Mouse (Mus musculus): ENCODE data around the gene Snx13. TPM values are rescaled to one million over a fixed set of nuclear protein-coding genes. Genes with fewer than 3 reads are reported as not detected.

Snx13 gene
- polyA plus RNA-seq, 1 experiment from 2014 or later = 31.5 TPM

DNA sequence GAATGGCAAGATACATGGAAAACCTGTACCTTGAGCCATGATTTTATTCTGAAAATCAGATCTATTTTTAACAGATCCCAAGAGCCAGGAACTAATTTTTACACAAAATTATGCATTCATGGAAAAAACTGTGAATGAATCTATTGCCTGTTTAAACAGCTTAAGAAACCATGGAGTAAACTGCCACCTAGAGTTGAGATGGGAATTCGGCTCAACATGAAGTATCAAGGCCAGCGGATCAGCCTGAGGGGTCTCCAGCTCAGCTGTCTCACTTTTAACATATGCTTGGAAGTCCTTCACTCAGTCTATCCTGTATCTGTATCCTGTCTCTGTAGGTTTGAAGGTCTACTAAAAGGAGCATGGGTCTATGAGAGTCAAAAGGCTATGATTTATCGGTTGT lies 30.9 kb upstream of the Snx13 start:
- Histone ChIP-seq H3K4me2 (ENCODE audit: low read depth, low read length) (no peak overlapping the region), H3K27ac (ENCODE audit: low read length) (no peak overlapping the region), H3K9me3 (ENCODE audit: control insufficient read depth, low read length) (no peaks in the 10 kb centered on the region), H3K36me3 (ENCODE audit: control insufficient read depth, insufficient read depth, low read length) (no peaks in the 10 kb centered on the region), H3K27me3 (replicated peaks; ENCODE audit: control insufficient read depth, insufficient read depth, low read length) (no peaks in the 10 kb centered on the region), H3K4me3 (ENCODE audit: low read length) (no peak overlapping the region), H3K4me1 (ENCODE audit: control insufficient read depth, insufficient read depth, low read length) (no peaks in the 10 kb centered on the region), H3K9ac (ENCODE audit: low read depth, low read length) (no peak overlapping the region)
- WGBS = 58% methylated on average over 3 of the region's 3 CpGs
- peak; percentile 26; the same call in 1 of the 2 replicates for ATAC-seq

- H3K27ac ChIP-seq (ENCODE audit: low read length) = peak overlapping the region; percentile 82
- no peak overlapping the region for H3K9ac ChIP-seq (ENCODE audit: low read depth, low read length)
- H3K4me2 ChIP-seq (ENCODE audit: low read depth, low read length) = peak overlapping the region; percentile 11; the same call in 1 of the 2 replicates
- 73% methylated on average over 9 of the region's 9 CpGs for WGBS
- H3K27me3 ChIP-seq (replicated peaks; ENCODE audit: control insufficient read depth, insufficient read depth, low read length) = no peaks in the 10 kb centered on the region
- no peaks in the 10 kb centered on the region for H3K9me3 ChIP-seq (ENCODE audit: control insufficient read depth, low read length)
- no peaks in the 10 kb centered on the region for H3K36me3 ChIP-seq (ENCODE audit: control insufficient read depth, insufficient read depth, low read length)
- peak; percentile 88 for ATAC-seq
- H3K4me3 ChIP-seq (ENCODE audit: low read length) = no peak overlapping the region
- H3K4me1 ChIP-seq (ENCODE audit: control insufficient read depth, insufficient read depth, low read length) = no peaks in the 10 kb centered on the region
These were observed 30.3 kb upstream of the Snx13 start for GRCm38 (mm10) chr12:35016481-35017250.

DNA sequence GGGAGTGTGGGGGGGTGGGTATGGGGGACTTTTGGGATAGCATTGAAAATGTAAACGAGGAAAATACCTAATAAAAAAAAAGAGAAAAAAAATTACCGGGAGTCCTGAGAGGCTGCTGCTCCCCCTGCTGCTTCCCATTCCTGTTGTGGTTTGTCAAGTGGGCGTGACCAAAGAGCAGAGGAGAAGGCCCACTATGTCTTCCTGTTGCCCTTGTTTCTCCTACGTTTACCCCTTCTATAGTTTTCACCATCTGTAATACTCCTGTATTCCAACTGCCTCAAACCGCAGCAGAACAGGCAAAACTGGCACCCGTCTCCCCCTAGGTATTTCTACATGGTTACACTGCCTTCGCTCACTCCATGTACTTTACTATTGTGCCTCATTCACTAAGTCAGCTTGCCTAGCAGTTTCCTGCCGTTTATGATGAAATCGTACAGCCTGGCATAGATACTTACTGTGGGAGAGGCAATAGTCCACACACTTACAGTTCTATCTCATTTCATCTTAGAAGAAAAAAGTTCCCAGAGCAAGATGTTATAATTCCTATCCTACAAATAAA lies 28.2 kb upstream of the Snx13 start:
- H3K27me3 ChIP-seq (replicated peaks; ENCODE audit: control insufficient read depth, insufficient read depth, low read length) = no peaks in the 10 kb centered on the region
- no peak overlapping the region for H3K27ac ChIP-seq (ENCODE audit: low read length)
- no peaks in the 10 kb centered on the region for H3K4me1 ChIP-seq (ENCODE audit: control insufficient read depth, insufficient read depth, low read length)
- H3K36me3 ChIP-seq (ENCODE audit: control insufficient read depth, insufficient read depth, low read length) = no peaks in the 10 kb centered on the region
- no peak overlapping the region for H3K4me3 ChIP-seq (ENCODE audit: low read length)
- ATAC-seq = no peak
- 78% methylated on average over 9 of the region's 9 CpGs for WGBS
- no peaks in the 10 kb centered on the region for H3K9me3 ChIP-seq (ENCODE audit: control insufficient read depth, low read length)
- no peak overlapping the region for H3K4me2 ChIP-seq (ENCODE audit: low read depth, low read length)
- no peak overlapping the region for H3K9ac ChIP-seq (ENCODE audit: low read depth, low read length)

- no peaks in the 10 kb centered on the region for H3K27me3 ChIP-seq (replicated peaks; ENCODE audit: control insufficient read depth, insufficient read depth, low read length)
- H3K4me2 ChIP-seq (ENCODE audit: low read depth, low read length) = no peak overlapping the region
- ATAC-seq = no peak
- H3K27ac ChIP-seq (ENCODE audit: low read length) = no peak overlapping the region
- no peaks in the 10 kb centered on the region for H3K36me3 ChIP-seq (ENCODE audit: control insufficient read depth, insufficient read depth, low read length)
- 72% methylated on average over 9 of the region's 9 CpGs for WGBS
- H3K9me3 ChIP-seq (ENCODE audit: control insufficient read depth, low read length) = no peaks in the 10 kb centered on the region
- no peaks in the 10 kb centered on the region; the same call in 1 of the 2 replicates for H3K4me1 ChIP-seq (ENCODE audit: control insufficient read depth, insufficient read depth, low read length)
- H3K4me3 ChIP-seq (ENCODE audit: low read length) = no peak overlapping the region
- no peak overlapping the region for H3K9ac ChIP-seq (ENCODE audit: low read depth, low read length)
These were observed 25.7 kb upstream of the Snx13 start for GRCm38 (mm10) chr12:35021285-35021684.

GRCm38 (mm10) chr12:35022066-35022465 lies 24.9 kb upstream of the Snx13 start:
- Histone ChIP-seq H3K4me3 (ENCODE audit: low read length) (no peak overlapping the region), H3K4me1 (ENCODE audit: control insufficient read depth, insufficient read depth, low read length) (no peaks in the 10 kb centered on the region; the same call in 1 of the 2 replicates), H3K27me3 (replicated peaks; ENCODE audit: control insufficient read depth, insufficient read depth, low read length) (no peaks in the 10 kb centered on the region), H3K36me3 (ENCODE audit: control insufficient read depth, insufficient read depth, low read length) (no peaks in the 10 kb centered on the region), H3K4me2 (ENCODE audit: low read depth, low read length) (no peak overlapping the region), H3K9ac (ENCODE audit: low read depth, low read length) (no peak overlapping the region), H3K27ac (ENCODE audit: low read length) (no peak overlapping the region), H3K9me3 (ENCODE audit: control insufficient read depth, low read length) (no peaks in the 10 kb centered on the region)
- WGBS = 54% methylated on average over 10 of the region's 10 CpGs
- ATAC-seq = no peak

DNA sequence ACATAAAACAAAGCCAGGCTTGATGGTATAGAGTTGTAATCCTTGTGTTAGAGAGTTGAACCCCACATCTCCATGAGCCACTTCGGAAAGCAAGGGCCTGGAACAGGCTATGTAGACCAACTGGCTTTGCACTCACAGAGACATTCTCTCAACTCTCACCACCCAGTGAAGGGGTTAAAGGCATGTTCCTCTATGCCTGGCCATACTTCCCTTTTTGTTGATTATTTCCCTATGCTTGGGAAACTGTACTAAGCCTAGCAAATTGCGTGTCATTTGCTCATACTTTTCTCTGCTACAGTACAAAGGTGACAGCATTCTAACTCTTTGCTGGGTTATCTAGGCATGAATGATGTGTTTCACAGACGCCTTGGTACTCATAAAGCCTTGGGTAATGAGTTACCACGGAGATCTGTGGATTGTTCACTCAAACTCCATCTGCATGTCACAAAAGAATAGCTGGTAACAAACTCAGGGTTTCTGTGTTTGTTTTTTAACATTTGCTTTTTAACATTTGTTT lies 21.0 kb upstream of the Snx13 start:
- WGBS = 54% methylated on average over 4 of the region's 4 CpGs
- Histone ChIP-seq H3K9me3 (ENCODE audit: control insufficient read depth, low read length) (no peaks in the 10 kb centered on the region), H3K4me1 (ENCODE audit: control insufficient read depth, insufficient read depth, low read length) (no peaks in the 10 kb centered on the region; the same call in 1 of the 2 replicates), H3K4me2 (ENCODE audit: low read depth, low read length) (no peak overlapping the region), H3K9ac (ENCODE audit: low read depth, low read length) (no peak overlapping the region), H3K4me3 (ENCODE audit: low read length) (no peak overlapping the region), H3K36me3 (ENCODE audit: control insufficient read depth, insufficient read depth, low read length) (no peaks in the 10 kb centered on the region), H3K27ac (ENCODE audit: low read length) (peak overlapping the region; percentile 40; the same call in 1 of the 2 replicates), H3K27me3 (replicated peaks; ENCODE audit: control insufficient read depth, insufficient read depth, low read length) (no peaks in the 10 kb centered on the region)
- ATAC-seq = peak; percentile 92

- H3K27ac ChIP-seq (ENCODE audit: low read length) = no peak overlapping the region
- H3K36me3 ChIP-seq (ENCODE audit: control insufficient read depth, insufficient read depth, low read length) = no peaks in the 10 kb centered on the region
- WGBS = 68% methylated on average over 1 of the region's 1 CpGs
- H3K4me3 ChIP-seq (ENCODE audit: low read length) = no peak overlapping the region
- H3K4me1 ChIP-seq (ENCODE audit: control insufficient read depth, insufficient read depth, low read length) = no peaks in the 10 kb centered on the region; the same call in 1 of the 2 replicates
- H3K27me3 ChIP-seq (replicated peaks; ENCODE audit: control insufficient read depth, insufficient read depth, low read length) = no peaks in the 10 kb centered on the region
- no peak overlapping the region for H3K4me2 ChIP-seq (ENCODE audit: low read depth, low read length)
- no peak for ATAC-seq
- no peaks in the 10 kb centered on the region for H3K9me3 ChIP-seq (ENCODE audit: control insufficient read depth, low read length)
- H3K9ac ChIP-seq (ENCODE audit: low read depth, low read length) = no peak overlapping the region
These were observed 19.5 kb upstream of the Snx13 start for GRCm38 (mm10) chr12:35027533-35027932.

DNA sequence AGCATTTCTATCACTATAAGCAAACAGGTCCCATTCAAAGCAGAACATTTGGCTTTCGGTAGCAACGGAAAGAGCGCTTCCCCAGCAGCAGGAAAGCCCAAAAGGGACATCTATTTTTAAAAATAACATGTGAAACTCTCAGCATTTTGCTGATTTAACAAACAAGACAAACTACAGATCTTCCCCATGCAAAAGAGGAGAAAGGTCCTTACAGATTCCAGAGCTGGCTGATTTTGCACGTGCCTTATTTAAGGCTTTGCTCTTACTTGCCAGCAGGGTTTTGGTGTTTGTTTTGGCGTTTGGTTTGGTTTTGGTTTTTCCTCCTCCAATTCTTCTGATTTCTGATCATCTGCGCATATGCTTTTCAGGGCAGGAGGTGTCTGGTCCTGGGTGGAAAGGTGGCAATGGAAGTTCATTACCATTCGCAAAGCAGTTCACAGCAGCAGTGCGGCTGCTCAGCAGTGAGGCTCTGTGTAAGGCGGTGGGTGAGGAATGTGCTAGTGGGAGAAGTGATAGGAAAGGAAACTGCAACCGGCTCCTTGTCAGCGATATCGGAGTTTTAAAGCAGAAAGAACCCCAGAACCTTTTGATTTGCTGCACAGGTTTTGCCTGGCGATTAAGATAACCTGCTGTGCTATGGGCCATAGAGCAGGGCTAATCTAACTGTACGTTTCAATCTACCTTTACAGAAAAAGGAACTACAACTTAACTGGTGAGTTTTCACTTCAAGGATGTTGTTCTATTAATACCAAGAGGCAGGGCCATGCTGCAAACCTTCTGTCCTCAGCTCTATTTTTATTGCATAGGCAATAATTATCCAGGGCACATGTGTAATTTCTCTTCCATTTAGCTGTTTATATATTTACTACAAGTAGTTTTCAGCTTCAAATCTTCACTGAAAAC lies 8.1 kb upstream of the Snx13 start:
- Histone ChIP-seq H3K9ac (ENCODE audit: low read depth, low read length) (peak overlapping the region; percentile 9; the same call in 1 of the 2 replicates), H3K27ac (ENCODE audit: low read length) (peak overlapping the region; percentile 41)

DNA sequence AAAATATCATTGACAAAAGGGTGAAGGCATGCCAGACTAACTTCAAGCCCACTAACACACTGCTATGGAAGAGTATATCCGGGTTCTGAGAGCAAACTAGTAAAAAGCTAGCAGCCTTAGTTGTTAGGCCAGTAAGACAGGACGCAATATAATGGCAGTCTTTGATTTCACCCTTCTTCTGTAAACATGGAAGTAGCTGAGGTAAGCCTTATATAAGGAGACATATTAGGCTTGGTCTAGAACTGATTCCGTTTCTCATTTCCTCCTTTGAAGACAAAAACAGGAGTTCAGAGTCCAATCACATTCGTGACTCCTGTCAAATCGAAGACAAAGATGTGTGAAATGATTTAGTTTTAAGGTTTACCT lies 7.4 kb upstream of the Snx13 start:
- Histone ChIP-seq H3K4me2 (ENCODE audit: low read depth, low read length) (peak overlapping the region; percentile 47; the same call in 1 of the 2 replicates), H3K27me3 (replicated peaks; ENCODE audit: control insufficient read depth, insufficient read depth, low read length) (no peaks in the 10 kb centered on the region), H3K9me3 (ENCODE audit: control insufficient read depth, low read length) (no peaks in the 10 kb centered on the region), H3K36me3 (ENCODE audit: control insufficient read depth, insufficient read depth, low read length) (no peaks in the 10 kb centered on the region), H3K4me1 (ENCODE audit: control insufficient read depth, insufficient read depth, low read length) (peaks cover 5% of the 10 kb centered on the region), H3K4me3 (ENCODE audit: low read length) (no peak overlapping the region), H3K9ac (ENCODE audit: low read depth, low read length) (no peak overlapping the region), H3K27ac (ENCODE audit: low read length) (peak overlapping the region; percentile 41)
- 55% methylated on average over 5 of the region's 5 CpGs for WGBS
- peak; percentile 66 for ATAC-seq

More for the DNA sequence above, 8.1 kb upstream of the Snx13 start:
- H3K4me3 ChIP-seq (ENCODE audit: low read length) = peak overlapping the region; percentile 23
- peaks cover 5% of the 10 kb centered on the region for H3K4me1 ChIP-seq (ENCODE audit: control insufficient read depth, insufficient read depth, low read length)
- H3K27me3 ChIP-seq (replicated peaks; ENCODE audit: control insufficient read depth, insufficient read depth, low read length) = no peaks in the 10 kb centered on the region
- peak overlapping the region; percentile 47 for H3K4me2 ChIP-seq (ENCODE audit: low read depth, low read length)
- ATAC-seq = peak; percentile 63
- 22% methylated on average over 14 of the region's 14 CpGs for WGBS
- H3K9me3 ChIP-seq (ENCODE audit: control insufficient read depth, low read length) = no peaks in the 10 kb centered on the region
- no peaks in the 10 kb centered on the region for H3K36me3 ChIP-seq (ENCODE audit: control insufficient read depth, insufficient read depth, low read length)

Measured in intestine, embryonic 16.5 days (tissue).